Mouse (Mus musculus): ENCODE measurements around the gene Tha1. TPM values are rescaled to one million over a fixed set of nuclear protein-coding genes. Genes with fewer than 3 reads are reported as not detected.

The Tha1 gene
- polyA plus RNA-seq, 1 experiment from 2014 or later, result 2.7 TPM

- Histone ChIP-seq H3K9ac (ENCODE audit: low read length) (no peak overlapping the region), H3K9me3 (ENCODE audit: control insufficient read depth, low read length) (no peaks in the 10 kb centered on the region), H3K4me2 (ENCODE audit: low read depth) (no peak overlapping the region), H3K36me3 (ENCODE audit: control insufficient read depth, insufficient read depth, low read length) (no peaks in the 10 kb centered on the region), H3K4me1 (ENCODE audit: control insufficient read depth, insufficient read depth, low read length) (peaks cover 10% of the 10 kb centered on the region; the same call in 1 of the 2 replicates), H3K27ac (ENCODE audit: low read depth, low read length) (no peak overlapping the region), H3K27me3 (ENCODE audit: control insufficient read depth, insufficient read depth, low read length) (peaks cover 12% of the 10 kb centered on the region), H3K4me3 (ENCODE audit: low read depth, low read length) (no peak overlapping the region)
- WGBS, result 68% methylated on average over 2 of the region's 2 CpGs
- no peak for ATAC-seq (ENCODE audit: insufficient read depth, low FRiP score, low TSS enrichment)
- DNase-seq (ENCODE audit: low spot score), result no peak
These were observed 8.5 kb downstream of the Tha1 start for GRCm38 (mm10) chr11:117864805-117865204.

- 29% methylated on average over 11 of the region's 11 CpGs for WGBS
- H3K4me2 ChIP-seq (ENCODE audit: low read depth), result no peak overlapping the region
- peaks cover 15% of the 10 kb centered on the region for H3K27me3 ChIP-seq (ENCODE audit: control insufficient read depth, insufficient read depth, low read length)
- H3K27ac ChIP-seq (ENCODE audit: low read depth, low read length), result no peak overlapping the region
- no peak overlapping the region for H3K9ac ChIP-seq (ENCODE audit: low read length)
- no peak overlapping the region for H3K4me3 ChIP-seq (ENCODE audit: low read depth, low read length)
- no peaks in the 10 kb centered on the region for H3K36me3 ChIP-seq (ENCODE audit: control insufficient read depth, insufficient read depth, low read length)
- DNase-seq (ENCODE audit: low spot score) (no peak), ATAC-seq (ENCODE audit: insufficient read depth, low FRiP score, low TSS enrichment) (no peak)
- H3K4me1 ChIP-seq (ENCODE audit: control insufficient read depth, insufficient read depth, low read length), result peaks cover 10% of the 10 kb centered on the region; the same call in 1 of the 2 replicates
- H3K9me3 ChIP-seq (ENCODE audit: control insufficient read depth, low read length), result no peaks in the 10 kb centered on the region
These were observed 10.0 kb downstream of the Tha1 start for GRCm38 (mm10) chr11:117863174-117863856.

- DNase-seq (ENCODE audit: low spot score) (no peak), ATAC-seq (ENCODE audit: insufficient read depth, low FRiP score, low TSS enrichment) (no peak)
- no peak within 1 kb of the TSS for H3K4me2 ChIP-seq (ENCODE audit: low read depth)
- peaks cover 15% of the 10 kb centered on the region for H3K27me3 ChIP-seq (ENCODE audit: control insufficient read depth, insufficient read depth, low read length)
- peaks cover 13% of the 10 kb centered on the region for H3K36me3 ChIP-seq (ENCODE audit: control insufficient read depth, insufficient read depth, low read length)
- no peak within 1 kb of the TSS for H3K27ac ChIP-seq (ENCODE audit: low read depth, low read length)
- no peak within 1 kb of the TSS for H3K9ac ChIP-seq (ENCODE audit: low read length)
- H3K9me3 ChIP-seq (ENCODE audit: control insufficient read depth, low read length), result no peaks in the 10 kb centered on the region
- 3% methylated on average over 23 of the region's 23 CpGs for WGBS
- peaks cover 5% of the 10 kb centered on the region; the same call in 1 of the 2 replicates for H3K4me1 ChIP-seq (ENCODE audit: control insufficient read depth, insufficient read depth, low read length)
- no peak within 1 kb of the TSS for H3K4me3 ChIP-seq (ENCODE audit: low read depth, low read length)
These were observed 12.7 kb downstream of the Tha1 start, which contains the start of gene Tmem235 for GRCm38 (mm10) chr11:117860601-117861000. TSS of gene Tmem235 (plus strand) at chr11:117860752.

GRCm38 (mm10) chr11:117858392-117858791 lies 14.9 kb downstream of the Tha1 start:
- no peak overlapping the region for H3K27ac ChIP-seq (ENCODE audit: low read depth, low read length)
- WGBS, result 25% methylated on average over 3 of the region's 3 CpGs
- no peaks in the 10 kb centered on the region for H3K9me3 ChIP-seq (ENCODE audit: control insufficient read depth, low read length)
- H3K36me3 ChIP-seq (ENCODE audit: control insufficient read depth, insufficient read depth, low read length), result peaks cover 18% of the 10 kb centered on the region
- peaks cover 5% of the 10 kb centered on the region; the same call in 1 of the 2 replicates for H3K4me1 ChIP-seq (ENCODE audit: control insufficient read depth, insufficient read depth, low read length)
- ATAC-seq (ENCODE audit: insufficient read depth, low FRiP score, low TSS enrichment), result no peak
- no peak overlapping the region for H3K9ac ChIP-seq (ENCODE audit: low read length)
- H3K27me3 ChIP-seq (ENCODE audit: control insufficient read depth, insufficient read depth, low read length), result peaks cover 15% of the 10 kb centered on the region
- no peak overlapping the region for H3K4me2 ChIP-seq (ENCODE audit: low read depth)
- no peak overlapping the region for H3K4me3 ChIP-seq (ENCODE audit: low read depth, low read length)
- DNase-seq (ENCODE audit: low spot score), result no peak

- no peaks in the 10 kb centered on the region for H3K9me3 ChIP-seq (ENCODE audit: control insufficient read depth, low read length)
- no peak overlapping the region for H3K4me2 ChIP-seq (ENCODE audit: low read depth)
- ATAC-seq (ENCODE audit: insufficient read depth, low FRiP score, low TSS enrichment) (no peak), DNase-seq (ENCODE audit: low spot score) (no peak)
- peaks cover 5% of the 10 kb centered on the region; the same call in 1 of the 2 replicates for H3K4me1 ChIP-seq (ENCODE audit: control insufficient read depth, insufficient read depth, low read length)
- peaks cover 20% of the 10 kb centered on the region for H3K36me3 ChIP-seq (ENCODE audit: control insufficient read depth, insufficient read depth, low read length)
- no peak overlapping the region for H3K27ac ChIP-seq (ENCODE audit: low read depth, low read length)
- H3K9ac ChIP-seq (ENCODE audit: low read length), result no peak overlapping the region
- WGBS, result 92% methylated on average over 10 of the region's 10 CpGs
- H3K4me3 ChIP-seq (ENCODE audit: low read depth, low read length), result no peak overlapping the region
- H3K27me3 ChIP-seq (ENCODE audit: control insufficient read depth, insufficient read depth, low read length), result peaks cover 15% of the 10 kb centered on the region
These were observed 15.8 kb downstream of the Tha1 start for GRCm38 (mm10) chr11:117857462-117857861.

- H3K27ac ChIP-seq (ENCODE audit: low read depth, low read length), result no peak overlapping the region
- H3K4me3 ChIP-seq (ENCODE audit: low read depth, low read length), result no peak overlapping the region
- H3K4me1 ChIP-seq (ENCODE audit: control insufficient read depth, insufficient read depth, low read length), result peaks cover 5% of the 10 kb centered on the region; the same call in 1 of the 2 replicates
- H3K36me3 ChIP-seq (ENCODE audit: control insufficient read depth, insufficient read depth, low read length), result peaks cover 20% of the 10 kb centered on the region
- peaks cover 10% of the 10 kb centered on the region for H3K27me3 ChIP-seq (ENCODE audit: control insufficient read depth, insufficient read depth, low read length)
- ATAC-seq (ENCODE audit: insufficient read depth, low FRiP score, low TSS enrichment), result no peak
- no peaks in the 10 kb centered on the region for H3K9me3 ChIP-seq (ENCODE audit: control insufficient read depth, low read length)
- H3K4me2 ChIP-seq (ENCODE audit: low read depth), result no peak overlapping the region
- H3K9ac ChIP-seq (ENCODE audit: low read length), result no peak overlapping the region
- WGBS, result 86% methylated on average over 1 of the region's 1 CpGs
- DNase-seq (ENCODE audit: low spot score), result no peak
These were observed 17.3 kb downstream of the Tha1 start for GRCm38 (mm10) chr11:117855975-117856374.

- DNase-seq (ENCODE audit: low spot score), result no peak
- no peak overlapping the region for H3K4me2 ChIP-seq (ENCODE audit: low read depth)
- no peak overlapping the region for H3K9ac ChIP-seq (ENCODE audit: low read length)
- no peaks in the 10 kb centered on the region for H3K9me3 ChIP-seq (ENCODE audit: control insufficient read depth, low read length)
- peaks cover 20% of the 10 kb centered on the region for H3K36me3 ChIP-seq (ENCODE audit: control insufficient read depth, insufficient read depth, low read length)
- no peak overlapping the region for H3K4me3 ChIP-seq (ENCODE audit: low read depth, low read length)
- H3K27ac ChIP-seq (ENCODE audit: low read depth, low read length), result no peak overlapping the region
- WGBS, result 98% methylated on average over 5 of the region's 5 CpGs
- no peak for ATAC-seq (ENCODE audit: insufficient read depth, low FRiP score, low TSS enrichment)
- peaks cover 2% of the 10 kb centered on the region; the same call in 1 of the 2 replicates for H3K4me1 ChIP-seq (ENCODE audit: control insufficient read depth, insufficient read depth, low read length)
- peaks cover 5% of the 10 kb centered on the region; the same call in 1 of the 2 replicates for H3K27me3 ChIP-seq (ENCODE audit: control insufficient read depth, insufficient read depth, low read length)
These were observed 17.9 kb downstream of the Tha1 start for GRCm38 (mm10) chr11:117855360-117855759.

- Histone ChIP-seq H3K36me3 (ENCODE audit: control insufficient read depth, insufficient read depth, low read length) (peaks cover 20% of the 10 kb centered on the region), H3K27ac (ENCODE audit: low read depth, low read length) (no peak overlapping the region), H3K9me3 (ENCODE audit: control insufficient read depth, low read length) (no peaks in the 10 kb centered on the region), H3K4me1 (ENCODE audit: control insufficient read depth, insufficient read depth, low read length) (peaks cover 8% of the 10 kb centered on the region; the same call in 1 of the 2 replicates), H3K4me3 (ENCODE audit: low read depth, low read length) (no peak overlapping the region), H3K4me2 (ENCODE audit: low read depth) (no peak overlapping the region), H3K27me3 (ENCODE audit: control insufficient read depth, insufficient read depth, low read length) (peaks cover under 1% of the 10 kb centered on the region; the same call in 1 of the 2 replicates), H3K9ac (ENCODE audit: low read length) (no peak overlapping the region)
- WGBS, result 94% methylated on average over 9 of the region's 9 CpGs
- DNase-seq (ENCODE audit: low spot score) (no peak), ATAC-seq (ENCODE audit: insufficient read depth, low FRiP score, low TSS enrichment) (no peak)
These were observed 19.0 kb downstream of the Tha1 start for GRCm38 (mm10) chr11:117854241-117854640.

- no peak for ATAC-seq (ENCODE audit: insufficient read depth, low FRiP score, low TSS enrichment)
These were observed 20.4 kb downstream of the Tha1 start for GRCm38 (mm10) chr11:117852875-117853274.

More at GRCm38 (mm10) chr11:117852875-117853274, 20.4 kb downstream of the Tha1 start:
- Histone ChIP-seq H3K9me3 (ENCODE audit: control insufficient read depth, low read length) (no peaks in the 10 kb centered on the region), H3K4me2 (ENCODE audit: low read depth) (no peak overlapping the region), H3K27me3 (ENCODE audit: control insufficient read depth, insufficient read depth, low read length) (no peaks in the 10 kb centered on the region), H3K9ac (ENCODE audit: low read length) (no peak overlapping the region), H3K4me1 (ENCODE audit: control insufficient read depth, insufficient read depth, low read length) (peaks cover 12% of the 10 kb centered on the region; the same call in 1 of the 2 replicates), H3K4me3 (ENCODE audit: low read depth, low read length) (no peak overlapping the region), H3K27ac (ENCODE audit: low read depth, low read length) (no peak overlapping the region), H3K36me3 (ENCODE audit: control insufficient read depth, insufficient read depth, low read length) (peaks cover 20% of the 10 kb centered on the region)
- 96% methylated on average over 3 of the region's 3 CpGs for WGBS
- DNase-seq (ENCODE audit: low spot score), result no peak
